Mouse (Mus musculus) testis, adult 2 months (tissue): Measurements from ENCODE around the gene Mtrf1l. TPM values are rescaled to one million over a fixed set of nuclear protein-coding genes. Genes with fewer than 3 reads are reported as not detected.

Source experiments
- H3K27ac ChIP-seq: fragments of 200-500 bp; 2 replicates; pipeline ENCODE4 v1.5.1; 2012; ENCODE audit warnings: low read depth, low read length; ENCODE audit not compliant: control insufficient read depth, insufficient read depth
- H3K27me3 ChIP-seq: fragments of 200-500 bp; 2 replicates; pipeline ENCODE4 v1.6.1; 2012; ENCODE audit warnings: mild to moderate bottlenecking, low read length, moderate library complexity; ENCODE audit not compliant: control insufficient read depth, insufficient read depth
- H3K36me3 ChIP-seq: fragments of 200-500 bp; 2 replicates; pipeline ENCODE4 v1.6.1; 2012; ENCODE audit warnings: mild to moderate bottlenecking, low read length; ENCODE audit not compliant: control insufficient read depth, insufficient read depth
- H3K4me1 ChIP-seq: fragments of 200-500 bp; 2 replicates; pipeline ENCODE4 v1.6.1; 2012; ENCODE audit warnings: low read length; ENCODE audit not compliant: control insufficient read depth, insufficient read depth
- H3K4me3 ChIP-seq: fragments of 200-500 bp; 2 replicates; pipeline ENCODE4 v1.5.1; 2012; ENCODE audit warnings: low read depth, mild to moderate bottlenecking, low read length, moderate library complexity, mixed read lengths; ENCODE audit not compliant: control insufficient read depth
- CTCF ChIP-seq: fragments of 200-500 bp; IDR thresholded peaks from 2 replicates; pipeline ENCODE4 v1.5.1; 2012; ENCODE audit warnings: low read depth, mild to moderate bottlenecking, inconsistent platforms, low read length, moderate library complexity; ENCODE audit not compliant: control insufficient read depth, insufficient read depth, insufficient replicate concordance
- POLR2A ChIP-seq: fragments of 200-500 bp; IDR thresholded peaks from 2 replicates; pipeline ENCODE4 v1.6.1; 2012; ENCODE audit warnings: low read depth, mild to moderate bottlenecking, inconsistent platforms, low read length, moderate library complexity; ENCODE audit not compliant: control insufficient read depth
- polyA plus RNA-seq: library from polyadenylated mRNA; depleted of rRNA; stranded (reverse); fragments of >200 nt; gene quantifications from 2 replicates; pipeline ENCODE4 v1.2.3, GENCODE M21; 2012; rRNA removed

Mtrf1l gene
- polyA plus RNA-seq, 1 experiment: 1.1 TPM

- H3K27me3 ChIP-seq: no peaks in the 10 kb centered on the region
- no peaks in the 10 kb centered on the region for H3K36me3 ChIP-seq
- TF ChIP-seq CTCF (no peak), POLR2A (no peak)
Measured at GRCm38 (mm10) chr10:5804691-5805156, 19.0 kb downstream of the Mtrf1l start.

GRCm38 (mm10) chr10:5803739-5804138, 20.0 kb downstream of the Mtrf1l start:
- no peak overlapping the region for H3K4me3 ChIP-seq
- H3K4me1 ChIP-seq: peaks cover 7% of the 10 kb centered on the region
- TF ChIP-seq CTCF: no peak
- TF ChIP-seq POLR2A: no peak
- H3K27me3 ChIP-seq: no peaks in the 10 kb centered on the region
- H3K27ac ChIP-seq: no peak overlapping the region
- no peaks in the 10 kb centered on the region for H3K36me3 ChIP-seq

More at GRCm38 (mm10) chr10:5804691-5805156, 19.0 kb downstream of the Mtrf1l start:
- Histone ChIP-seq H3K4me1 (peaks cover 7% of the 10 kb centered on the region), H3K4me3 (peak overlapping the region; percentile 86), H3K27ac (peak overlapping the region; percentile 60)

GRCm38 (mm10) chr10:5802866-5803265, 20.8 kb downstream of the Mtrf1l start:
- no peaks in the 10 kb centered on the region for H3K36me3 ChIP-seq
- H3K4me1 ChIP-seq: peaks cover 7% of the 10 kb centered on the region
- no peaks in the 10 kb centered on the region for H3K27me3 ChIP-seq
- TF ChIP-seq POLR2A (no peak), CTCF (no peak)
- H3K27ac ChIP-seq: no peak overlapping the region
- H3K4me3 ChIP-seq: no peak overlapping the region

- no peak for TF ChIP-seq CTCF
- TF ChIP-seq POLR2A: no peak
- H3K4me3 ChIP-seq: no peak overlapping the region
Measured at GRCm38 (mm10) chr10:5800490-5800889, 23.2 kb downstream of the Mtrf1l start.

GRCm38 (mm10) chr10:5798069-5798468, 25.6 kb downstream of the Mtrf1l start:
- Histone ChIP-seq H3K4me3 (no peak overlapping the region), H3K36me3 (no peaks in the 10 kb centered on the region), H3K4me1 (no peaks in the 10 kb centered on the region), H3K27me3 (no peaks in the 10 kb centered on the region), H3K27ac (no peak overlapping the region)
- no peak for TF ChIP-seq POLR2A
- TF ChIP-seq CTCF: no peak

More at GRCm38 (mm10) chr10:5800490-5800889, 23.2 kb downstream of the Mtrf1l start:
- Histone ChIP-seq H3K4me1 (peaks cover 7% of the 10 kb centered on the region), H3K36me3 (no peaks in the 10 kb centered on the region), H3K27me3 (no peaks in the 10 kb centered on the region), H3K27ac (no peak overlapping the region)

- Histone ChIP-seq H3K27ac (no peak overlapping the region), H3K4me3 (no peak overlapping the region), H3K4me1 (no peaks in the 10 kb centered on the region; the same call in 1 of the 2 replicates), H3K27me3 (no peaks in the 10 kb centered on the region), H3K36me3 (no peaks in the 10 kb centered on the region)
- TF ChIP-seq POLR2A: no peak
- TF ChIP-seq CTCF: no peak
Measured at GRCm38 (mm10) chr10:5790657-5791056, 33.1 kb downstream of the Mtrf1l start.

- H3K27ac ChIP-seq: no peak overlapping the region
- H3K4me1 ChIP-seq: no peaks in the 10 kb centered on the region; the same call in 1 of the 2 replicates
- TF ChIP-seq CTCF: peak; percentile 46; the same call in 1 of the 2 replicates
- no peak for TF ChIP-seq POLR2A
- H3K36me3 ChIP-seq: no peaks in the 10 kb centered on the region
- no peak overlapping the region for H3K4me3 ChIP-seq
- H3K27me3 ChIP-seq: no peaks in the 10 kb centered on the region
Measured at GRCm38 (mm10) chr10:5786923-5787322, 36.8 kb downstream of the Mtrf1l start.

Other genes with a start within 250 kb of the Mtrf1l start
- gene Myct1, start 230.1 kb downstream of the Mtrf1l start, polyA plus RNA-seq: 0.13 and 0.15 TPM in 2 replicates
- not detected in 2 replicates for gene Vip, start 184.7 kb downstream of the Mtrf1l start, polyA plus RNA-seq
- gene Fbxo5, start 18.3 kb downstream of the Mtrf1l start, polyA plus RNA-seq: 0.53 and 1.1 TPM in 2 replicates
- 0.23 and 0.30 TPM in 2 replicates for gene Rgs17, start 98.5 kb upstream of the Mtrf1l start, polyA plus RNA-seq